Mouse (Mus musculus): ENCODE data around the gene Cdc42ep1.

GRCm38 (mm10) chr15:78899409-78899739 lies 57.0 kb downstream of the Cdc42ep1 start, which contains the start of gene Gm49510:
- TF ChIP-seq FLI1 (IDR thresholded peaks at IDR 0.05; ENCODE audit: low read length) (no peak), GATA1 (IDR thresholded peaks at IDR 0.05; ENCODE audit: borderline replicate concordance, low read length) (no peak)

All from megakaryocyte, embryonic 14.5 days (primary cell).